Mouse (Mus musculus) urinary bladder, postnatal 36 days (tissue): Measurements from ENCODE around the gene Mrps7.

Source experiments
- DNase-seq, 2 experiments: peaks; one replicate each; pipeline ENCODE4 v3.0.0; 2022; ENCODE audit warnings: low spot score in 2 of 2, mixed read lengths in 1 of 2

Mrps7 gene

GRCm38 (mm10) chr11:115603476-115604303 is at the start of gene Mrps7, which contains the start of gene Gga3:
TSS of gene Mrps7 (plus strand) at chr11:115603925.
TSS of gene Gga3 (minus strand) at chr11:115604051.
- DNase-seq = peak; percentile 90 to 91

- DNase-seq = no peak
Measured at GRCm38 (mm10) chr11:115555717-115556116, 48.0 kb upstream of the Mrps7 start.

GRCm38 (mm10) chr11:115563406-115563805 is 40.3 kb upstream of the Mrps7 start:
- no peak for DNase-seq

GRCm38 (mm10) chr11:115564064-115564809 is 39.5 kb upstream of the Mrps7 start, which contains the start of gene Nup85:
TSS of gene Nup85 (plus strand) at chr11:115564434.
- DNase-seq = peak; percentile 93 to 96

- DNase-seq = no peak
Measured at GRCm38 (mm10) chr11:115564961-115565360, 38.8 kb upstream of the Mrps7 start.

- DNase-seq = no peak
Measured at GRCm38 (mm10) chr11:115579080-115579479, 24.6 kb upstream of the Mrps7 start.

GRCm38 (mm10) chr11:115582913-115583606 is 20.7 kb upstream of the Mrps7 start:
- DNase-seq = no peak

GRCm38 (mm10) chr11:115584376-115585073 is 19.2 kb upstream of the Mrps7 start:
- no peak for DNase-seq

GRCm38 (mm10) chr11:115585573-115586100 is 18.1 kb upstream of the Mrps7 start:
- no peak for DNase-seq

GRCm38 (mm10) chr11:115586403-115586802 is 17.3 kb upstream of the Mrps7 start:
- no peak for DNase-seq

- no peak for DNase-seq
Measured at GRCm38 (mm10) chr11:115587984-115588383, 15.7 kb upstream of the Mrps7 start.

GRCm38 (mm10) chr11:115590526-115591075 is 13.1 kb upstream of the Mrps7 start:
- no peak for DNase-seq

- DNase-seq = no peak
Measured at GRCm38 (mm10) chr11:115595209-115595608, 8.5 kb upstream of the Mrps7 start.

GRCm38 (mm10) chr11:115598309-115598708 is 5.4 kb upstream of the Mrps7 start:
- DNase-seq = no peak

- DNase-seq = no peak
Measured at GRCm38 (mm10) chr11:115599722-115600121, 4.0 kb upstream of the Mrps7 start.

GRCm38 (mm10) chr11:115600743-115601142 is 3.0 kb upstream of the Mrps7 start:
- DNase-seq = no peak

- no peak for DNase-seq
Measured at GRCm38 (mm10) chr11:115601174-115601573, 2.6 kb upstream of the Mrps7 start.

- DNase-seq = no peak
Measured at GRCm38 (mm10) chr11:115603128-115603475, 623 bp upstream of the Mrps7 start.

GRCm38 (mm10) chr11:115604304-115604696 is 575 bp downstream of the Mrps7 start:
- no peak for DNase-seq

- DNase-seq = no peak
Measured at GRCm38 (mm10) chr11:115606733-115607132, 3.0 kb downstream of the Mrps7 start.
